Mouse (Mus musculus): Measurements from ENCODE around the gene Apod. TPM values are rescaled to one million over a fixed set of nuclear protein-coding genes. Genes with fewer than 3 reads are reported as not detected.
"Not testable (repeated sequence)": the region's sequence is repeated elsewhere in the genome, so short reads cannot be mapped to it uniquely, and the experiment has no call there.

Apod gene
- polyA plus RNA-seq, 1 experiment from 2014 or later = 0.82 TPM

- Histone ChIP-seq H3K4me3 (ENCODE audit: low read length) (no peak overlapping the region), H3K27ac (ENCODE audit: low read length) (no peak overlapping the region), H3K9me3 (ENCODE audit: control insufficient read depth, low read length) (no peaks in the 10 kb centered on the region), H3K4me1 (ENCODE audit: control insufficient read depth, insufficient read depth, low read length) (no peaks in the 10 kb centered on the region; the same call in 1 of the 2 replicates), H3K36me3 (ENCODE audit: control insufficient read depth, insufficient read depth, low read length) (no peaks in the 10 kb centered on the region), H3K4me2 (ENCODE audit: low read depth, low read length) (no peak overlapping the region), H3K9ac (ENCODE audit: low read depth, low read length) (no peak overlapping the region), H3K27me3 (replicated peaks; ENCODE audit: control insufficient read depth, insufficient read depth, low read length) (no peaks in the 10 kb centered on the region)
- ATAC-seq = no peak
- WGBS = 69% methylated on average over 8 of the region's 8 CpGs
These were observed 12.8 kb upstream of the Apod start for GRCm38 (mm10) chr16:31327430-31327829.

GRCm38 (mm10) chr16:31326679-31327078 is 12.1 kb upstream of the Apod start:
- WGBS = 46% methylated on average over 8 of the region's 8 CpGs
- ATAC-seq = no peak
- H3K4me1 ChIP-seq (ENCODE audit: control insufficient read depth, insufficient read depth, low read length) = no peaks in the 10 kb centered on the region; the same call in 1 of the 2 replicates
- no peak overlapping the region for H3K4me2 ChIP-seq (ENCODE audit: low read depth, low read length)
- H3K4me3 ChIP-seq (ENCODE audit: low read length) = no peak overlapping the region
- no peak overlapping the region; the same call in 1 of the 2 replicates for H3K27ac ChIP-seq (ENCODE audit: low read length)
- no peak overlapping the region for H3K9ac ChIP-seq (ENCODE audit: low read depth, low read length)
- no peaks in the 10 kb centered on the region for H3K27me3 ChIP-seq (replicated peaks; ENCODE audit: control insufficient read depth, insufficient read depth, low read length)
- H3K9me3 ChIP-seq (ENCODE audit: control insufficient read depth, low read length) = no peaks in the 10 kb centered on the region
- H3K36me3 ChIP-seq (ENCODE audit: control insufficient read depth, insufficient read depth, low read length) = no peaks in the 10 kb centered on the region

- Histone ChIP-seq H3K36me3 (ENCODE audit: control insufficient read depth, insufficient read depth, low read length) (no peaks in the 10 kb centered on the region), H3K9ac (ENCODE audit: low read depth, low read length) (no peak overlapping the region), H3K4me3 (ENCODE audit: low read length) (no peak overlapping the region), H3K4me2 (ENCODE audit: low read depth, low read length) (no peak overlapping the region), H3K4me1 (ENCODE audit: control insufficient read depth, insufficient read depth, low read length) (no peaks in the 10 kb centered on the region; the same call in 1 of the 2 replicates), H3K27ac (ENCODE audit: low read length) (no peak overlapping the region), H3K27me3 (replicated peaks; ENCODE audit: control insufficient read depth, insufficient read depth, low read length) (no peaks in the 10 kb centered on the region), H3K9me3 (ENCODE audit: control insufficient read depth, low read length) (no peaks in the 10 kb centered on the region)
- WGBS = 51% methylated on average over 5 of the region's 5 CpGs
- ATAC-seq = no peak
These were observed 11.4 kb upstream of the Apod start for GRCm38 (mm10) chr16:31325966-31326365.

GRCm38 (mm10) chr16:31325120-31325519 is 10.5 kb upstream of the Apod start:
- no peak for ATAC-seq
- H3K4me2 ChIP-seq (ENCODE audit: low read depth, low read length) = no peak overlapping the region
- WGBS = 95% methylated on average over 14 of the region's 14 CpGs
- no peaks in the 10 kb centered on the region for H3K27me3 ChIP-seq (replicated peaks; ENCODE audit: control insufficient read depth, insufficient read depth, low read length)
- H3K4me1 ChIP-seq (ENCODE audit: control insufficient read depth, insufficient read depth, low read length) = no peaks in the 10 kb centered on the region; the same call in 1 of the 2 replicates
- H3K27ac ChIP-seq (ENCODE audit: low read length) = no peak overlapping the region
- no peaks in the 10 kb centered on the region for H3K36me3 ChIP-seq (ENCODE audit: control insufficient read depth, insufficient read depth, low read length)
- no peak overlapping the region for H3K4me3 ChIP-seq (ENCODE audit: low read length)
- no peaks in the 10 kb centered on the region for H3K9me3 ChIP-seq (ENCODE audit: control insufficient read depth, low read length)
- H3K9ac ChIP-seq (ENCODE audit: low read depth, low read length) = no peak overlapping the region

GRCm38 (mm10) chr16:31321501-31321900 is 6.9 kb upstream of the Apod start:
- H3K36me3 ChIP-seq (ENCODE audit: control insufficient read depth, insufficient read depth, low read length) = no peaks in the 10 kb centered on the region
- no peak overlapping the region for H3K4me3 ChIP-seq (ENCODE audit: low read length)
- no peak overlapping the region for H3K27ac ChIP-seq (ENCODE audit: low read length)
- no peak for ATAC-seq
- H3K4me2 ChIP-seq (ENCODE audit: low read depth, low read length) = no peak overlapping the region
- H3K4me1 ChIP-seq (ENCODE audit: control insufficient read depth, insufficient read depth, low read length) = 0 out of 2 replicates have a peak, but pooled peaks cover 3% of the 10 kb centered on the region
- H3K9me3 ChIP-seq (ENCODE audit: control insufficient read depth, low read length) = no peaks in the 10 kb centered on the region
- no peak overlapping the region for H3K9ac ChIP-seq (ENCODE audit: low read depth, low read length)
- WGBS = 71% methylated on average over 4 of the region's 4 CpGs
- no peaks in the 10 kb centered on the region for H3K27me3 ChIP-seq (replicated peaks; ENCODE audit: control insufficient read depth, insufficient read depth, low read length)

GRCm38 (mm10) chr16:31320954-31321353 is 6.3 kb upstream of the Apod start:
- H3K4me1 ChIP-seq (ENCODE audit: control insufficient read depth, insufficient read depth, low read length) = 0 out of 2 replicates have a peak, but pooled peaks cover 3% of the 10 kb centered on the region
- WGBS = 74% methylated on average over 7 of the region's 7 CpGs

GRCm38 (mm10) chr16:31319723-31320122 is 5.1 kb upstream of the Apod start:
- not testable (repeated sequence) for H3K36me3 ChIP-seq (ENCODE audit: control insufficient read depth, insufficient read depth, low read length); H3K4me2 ChIP-seq (ENCODE audit: low read depth, low read length); H3K27ac ChIP-seq (ENCODE audit: low read length); H3K4me1 ChIP-seq (ENCODE audit: control insufficient read depth, insufficient read depth, low read length); H3K9me3 ChIP-seq (ENCODE audit: control insufficient read depth, low read length); ATAC-seq; H3K4me3 ChIP-seq (ENCODE audit: low read length); H3K9ac ChIP-seq (ENCODE audit: low read depth, low read length); H3K27me3 ChIP-seq (replicated peaks; ENCODE audit: control insufficient read depth, insufficient read depth, low read length)
- 77% methylated on average over 3 of the region's 3 CpGs for WGBS

More at GRCm38 (mm10) chr16:31320954-31321353, 6.3 kb upstream of the Apod start:
- no peak overlapping the region for H3K27ac ChIP-seq (ENCODE audit: low read length)
- no peaks in the 10 kb centered on the region for H3K9me3 ChIP-seq (ENCODE audit: control insufficient read depth, low read length)
- H3K4me2 ChIP-seq (ENCODE audit: low read depth, low read length) = no peak overlapping the region
- no peak overlapping the region for H3K4me3 ChIP-seq (ENCODE audit: low read length)
- no peak for ATAC-seq
- no peak overlapping the region for H3K9ac ChIP-seq (ENCODE audit: low read depth, low read length)
- H3K36me3 ChIP-seq (ENCODE audit: control insufficient read depth, insufficient read depth, low read length) = no peaks in the 10 kb centered on the region
- H3K27me3 ChIP-seq (replicated peaks; ENCODE audit: control insufficient read depth, insufficient read depth, low read length) = no peaks in the 10 kb centered on the region

GRCm38 (mm10) chr16:31319316-31319715 is 4.7 kb upstream of the Apod start:
- Histone ChIP-seq H3K4me3 (ENCODE audit: low read length) (no peak overlapping the region), H3K27ac (ENCODE audit: low read length) (no peak overlapping the region), H3K4me2 (ENCODE audit: low read depth, low read length) (no peak overlapping the region), H3K4me1 (ENCODE audit: control insufficient read depth, insufficient read depth, low read length) (0 out of 2 replicates have a peak, but pooled peaks cover 3% of the 10 kb centered on the region), H3K9me3 (ENCODE audit: control insufficient read depth, low read length) (no peaks in the 10 kb centered on the region), H3K9ac (ENCODE audit: low read depth, low read length) (no peak overlapping the region), H3K27me3 (replicated peaks; ENCODE audit: control insufficient read depth, insufficient read depth, low read length) (no peaks in the 10 kb centered on the region), H3K36me3 (ENCODE audit: control insufficient read depth, insufficient read depth, low read length) (no peaks in the 10 kb centered on the region)
- ATAC-seq = no peak
- 64% methylated on average over 4 of the region's 4 CpGs for WGBS

GRCm38 (mm10) chr16:31318418-31318817 is 3.8 kb upstream of the Apod start:
- no peak overlapping the region for H3K27ac ChIP-seq (ENCODE audit: low read length)
- no peak overlapping the region for H3K9ac ChIP-seq (ENCODE audit: low read depth, low read length)
- H3K9me3 ChIP-seq (ENCODE audit: control insufficient read depth, low read length) = no peaks in the 10 kb centered on the region
- 51% methylated on average over 2 of the region's 2 CpGs for WGBS
- no peaks in the 10 kb centered on the region for H3K36me3 ChIP-seq (ENCODE audit: control insufficient read depth, insufficient read depth, low read length)
- H3K4me2 ChIP-seq (ENCODE audit: low read depth, low read length) = no peak overlapping the region
- H3K27me3 ChIP-seq (replicated peaks; ENCODE audit: control insufficient read depth, insufficient read depth, low read length) = no peaks in the 10 kb centered on the region
- H3K4me1 ChIP-seq (ENCODE audit: control insufficient read depth, insufficient read depth, low read length) = 0 out of 2 replicates have a peak, but pooled peaks cover 3% of the 10 kb centered on the region
- no peak for ATAC-seq
- H3K4me3 ChIP-seq (ENCODE audit: low read length) = no peak overlapping the region
